Mouse (Mus musculus) olfactory bulb, adult 2 months (tissue): Measurements from ENCODE around the gene Hpcal4.

Experiments
- CTCF ChIP-seq: fragments of 200-500 bp; IDR thresholded peaks from 2 replicates; pipeline ENCODE4 v1.5.1; 2012; ENCODE audit warnings: low read depth, mild to moderate bottlenecking, low read length, moderate library complexity; ENCODE audit not compliant: insufficient read depth
- POLR2A ChIP-seq: fragments of 200-500 bp; IDR thresholded peaks from 2 replicates; pipeline ENCODE4 v1.6.1; 2012; ENCODE audit warnings: mild to moderate bottlenecking, low read depth, low read length, moderate library complexity; ENCODE audit not compliant: insufficient read depth

- TF ChIP-seq CTCF (no peak), POLR2A (no peak)
These were observed 54.6 kb downstream of the Hpcal4 start for GRCm38 (mm10) chr4:123237386-123238266.
